Mouse (Mus musculus) bone marrow, adult 2 months (tissue): ENCODE measurements at regions not wholly inside any gene's neighbourhood (a gene's known extent, or its start where the extent isn't known, plus 50 kb on each side); places are given as distances from the start of the nearest gene placed in this dataset.

ENCODE experiments used
- CTCF ChIP-seq: fragments of 200-500 bp; IDR thresholded peaks from 2 replicates; pipeline ENCODE4 v1.5.1; 2011; ENCODE audit warnings: low read length, control low read depth; ENCODE audit not compliant: control insufficient read depth, insufficient read depth
- POLR2A ChIP-seq: fragments of 200-500 bp; IDR thresholded peaks from 2 replicates; pipeline ENCODE4 v1.6.1; 2011; ENCODE audit warnings: low read depth, mild to moderate bottlenecking, control low read depth, low read length, borderline replicate concordance; ENCODE audit not compliant: control insufficient read depth

- TF ChIP-seq CTCF (no peak), POLR2A (no peak)
These were observed 213.3 kb downstream of the Gm21750 start for GRCm38 (mm10) chr14:73874337-73874736.
